Mouse (Mus musculus) hindlimb bud, embryonic 11.5 days (tissue): ENCODE data around the gene Rad23a.

Experiments
- DNase-seq: peaks from one replicate; pipeline ENCODE4 v3.0.0-alpha.2; 2012; ENCODE audit warnings: low read depth, low spot score; ENCODE audit errors: extremely low spot score

Gene Rad23a

GRCm38 (mm10) chr8:84789345-84789744, 51.1 kb downstream of the Rad23a start:
- DNase-seq = no peak

DNA sequence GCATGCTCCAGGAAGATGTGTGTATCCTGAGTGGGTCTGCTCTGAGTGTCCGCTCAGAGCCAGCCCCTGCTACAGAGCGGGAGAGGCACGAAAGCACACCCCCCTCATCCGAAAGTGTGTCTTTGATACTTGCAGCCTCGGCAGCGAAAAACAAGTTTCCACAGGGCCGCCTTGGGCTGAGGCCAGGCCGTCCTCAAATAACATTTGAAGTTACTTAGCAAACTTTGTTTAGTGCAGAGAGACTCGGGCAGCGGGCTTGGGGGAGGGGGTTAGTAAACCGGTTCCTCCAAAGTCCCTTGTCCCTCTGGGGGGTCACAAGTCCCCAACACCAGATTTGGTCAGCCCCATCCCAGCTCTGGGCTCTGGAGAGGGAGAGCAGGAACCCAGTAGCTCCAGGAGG, 51.6 kb downstream of the Rad23a start:
- DNase-seq = no peak

GRCm38 (mm10) chr8:84787523-84788302, 52.8 kb downstream of the Rad23a start:
- DNase-seq = no peak

DNA sequence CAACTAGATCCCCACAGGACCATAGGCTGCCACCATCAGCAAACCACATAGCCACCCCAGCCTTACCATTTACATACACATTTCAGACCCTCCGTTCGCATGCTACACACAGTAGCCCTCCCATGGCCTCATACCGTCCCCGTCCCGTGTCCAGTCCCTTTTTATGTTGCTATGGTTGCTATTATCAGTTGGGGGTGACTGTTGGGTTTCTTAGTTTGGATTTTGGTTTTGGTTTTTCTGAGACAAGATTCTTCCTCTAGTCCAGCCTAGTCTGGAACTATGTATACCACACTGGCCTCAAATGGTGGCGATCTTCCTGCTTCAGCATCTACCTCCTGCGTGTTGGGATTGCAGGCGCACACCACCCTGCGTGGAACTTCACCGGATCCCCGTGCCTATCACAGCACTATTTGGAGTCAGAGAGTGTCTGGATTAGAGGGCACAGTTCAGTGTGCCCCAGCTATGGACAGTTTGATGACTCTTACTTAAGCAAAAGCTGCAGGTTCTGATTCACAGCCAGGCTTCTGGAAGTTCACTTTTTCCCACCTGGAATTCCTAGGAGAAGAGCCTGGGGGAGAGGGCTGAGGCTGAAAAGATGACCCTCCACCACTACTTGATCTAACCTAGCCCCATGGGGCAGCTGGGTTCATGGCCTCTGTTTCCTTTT, 53.5 kb downstream of the Rad23a start:
- no peak for DNase-seq

GRCm38 (mm10) chr8:84785756-84786677, 54.4 kb downstream of the Rad23a start:
- no peak for DNase-seq

DNA sequence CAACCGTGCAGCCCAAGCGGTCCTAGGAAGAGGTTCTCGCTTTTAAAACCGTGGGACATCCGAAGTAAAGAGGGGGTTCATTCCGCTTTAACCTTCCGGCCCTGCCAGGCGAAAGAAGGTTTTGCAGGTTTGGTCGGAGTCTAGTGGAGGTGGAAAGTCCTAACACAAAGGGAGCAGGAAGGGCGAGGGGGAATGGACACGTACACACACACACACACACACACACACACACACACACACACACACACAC, 55.0 kb downstream of the Rad23a start:
- DNase-seq = no peak

- no peak for DNase-seq
Measured at GRCm38 (mm10) chr8:84784681-84785505, 55.6 kb downstream of the Rad23a start.
